In the genomic region with DNA sequence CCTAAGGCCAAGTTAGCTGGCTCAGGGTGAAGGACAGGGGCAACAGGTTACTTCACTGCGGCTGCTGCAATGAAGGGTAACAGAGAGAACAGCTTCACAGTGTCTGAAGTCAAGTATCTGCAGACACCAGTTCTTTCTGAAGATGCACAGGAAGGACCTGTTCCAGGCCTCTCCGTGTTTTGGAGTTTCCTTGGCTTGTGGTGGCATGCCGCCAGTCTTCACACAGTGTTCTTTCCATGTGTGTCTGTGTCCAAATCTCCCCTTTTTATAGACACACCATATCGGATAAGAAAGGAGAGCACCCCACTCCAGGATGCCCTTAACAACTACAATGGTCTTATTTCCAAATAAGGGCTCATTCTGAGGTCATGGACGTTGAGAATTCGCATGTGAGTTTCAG, we compare ENCODE assay signal across 30 mouse cellular contexts.
"Had no signal": no experiment of that assay in that cellular context is flagged by ENCODE, and none has a peak within 500 bp of the region (broad histone marks: within the 10 kb centered on the region; RNA-seq: fewer than 3 reads in every experiment).

No protein-coding gene starts in this region.

- H3K27ac ChIP-seq: heart, embryonic 10.5 days; heart, embryonic 13.5 days; heart, embryonic 15.5 days; hindbrain, embryonic 10.5 days; hindbrain, embryonic 12.5 days; hindbrain, embryonic 13.5 days; hindbrain, embryonic 14.5 days; hindbrain, embryonic 15.5 days; hindbrain, postnatal 0 days; intestine, embryonic 15.5 days; kidney, embryonic 15.5 days; kidney, postnatal 0 days; layer of hippocampus, adult 2 months had no signal

- DNase-seq: heart, postnatal 10 days; heart, postnatal 14 days; heart, postnatal 36 days; heart, postnatal 4 days; kidney, adult 11 months; kidney, adult 18-20 months; kidney, adult 2 months; kidney, adult 8-10 months; kidney, adult 9 months; kidney, postnatal 10 days; kidney, postnatal 14 days; kidney, postnatal 25 days; kidney, postnatal 36 days; kidney, postnatal 4 days; layer of hippocampus, adult 9-11 months; layer of hippocampus, postnatal 36 days had no signal

- H3K4me3 ChIP-seq: heart, embryonic 10.5 days; heart, embryonic 12.5 days; heart, embryonic 13.5 days; heart, embryonic 15.5 days; hindbrain, embryonic 10.5 days; hindbrain, embryonic 12.5 days; hindbrain, embryonic 13.5 days; hindbrain, embryonic 15.5 days; intestine, embryonic 15.5 days; kidney, embryonic 15.5 days; layer of hippocampus, adult 2 months had no signal
